Mouse (Mus musculus) c-Kit-positive CD71-positive TER-119-positive erythroid progenitor cells, embryonic 14.5 days (primary cell): ENCODE measurements around the gene Mpnd.
A peak's percentile ranks its signal among the peaks of the same experiment; 100 is the strongest.
"Not testable (repeated sequence)": the region's sequence is repeated elsewhere in the genome, so short reads cannot be mapped to it uniquely, and the experiment has no call there.

Experiments used
- DNase-seq: peaks from one replicate; pipeline ENCODE4 v3.0.0-alpha.2; 2013; ENCODE audit warnings: low spot score

Gene Mpnd

DNA sequence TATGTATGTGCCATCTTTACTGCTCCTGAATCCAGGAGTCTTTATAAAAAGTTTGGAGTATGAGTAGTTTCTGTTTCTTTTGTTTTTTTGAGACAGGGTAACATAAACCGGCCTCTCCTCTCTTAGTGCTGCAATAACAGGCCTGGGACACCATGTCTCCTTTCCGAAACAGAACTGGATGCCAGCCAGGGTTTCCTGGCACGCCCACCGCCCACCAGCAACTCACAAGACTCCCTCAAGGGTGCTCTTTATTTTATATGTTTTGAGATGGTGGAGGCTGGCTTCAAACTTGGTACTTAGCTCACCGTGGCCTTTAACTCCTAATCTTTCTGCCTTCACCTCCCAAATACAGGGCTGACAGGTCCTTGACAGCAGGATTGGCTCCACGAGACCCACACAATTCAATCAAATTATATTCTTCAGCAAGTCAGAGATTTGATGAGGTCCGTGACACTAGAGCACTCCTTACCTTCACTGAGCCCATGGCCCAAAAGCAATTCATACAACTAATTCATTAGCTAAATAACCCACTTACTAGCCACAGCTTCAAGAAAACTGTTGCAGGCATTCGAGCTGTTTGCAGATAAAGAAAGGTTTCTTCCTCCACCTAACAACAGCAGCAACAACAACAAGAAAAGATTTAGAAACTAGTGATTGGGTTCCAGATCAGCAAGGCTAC lies 33.2 kb downstream of the Mpnd start:
- DNase-seq = no peak

DNA sequence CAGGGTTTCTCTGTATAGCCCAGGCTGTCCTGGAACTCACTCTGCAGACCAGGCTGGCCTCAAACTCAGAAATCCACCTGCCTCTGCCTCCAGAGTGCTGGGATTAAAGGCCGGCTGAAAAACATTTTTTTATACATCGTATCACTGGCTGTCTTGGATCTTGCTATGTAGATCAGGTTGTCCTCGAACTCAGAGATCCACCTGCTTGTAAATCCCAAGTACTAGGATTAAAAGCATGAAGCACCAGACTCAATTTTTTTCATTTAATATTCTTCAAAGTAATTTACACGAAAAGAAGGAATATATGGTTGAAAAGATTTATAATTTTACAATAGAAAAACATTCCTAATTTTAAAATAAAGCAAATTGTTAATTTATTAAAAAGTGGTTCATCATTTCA lies 33.8 kb downstream of the Mpnd start:
- no peak for DNase-seq

DNA sequence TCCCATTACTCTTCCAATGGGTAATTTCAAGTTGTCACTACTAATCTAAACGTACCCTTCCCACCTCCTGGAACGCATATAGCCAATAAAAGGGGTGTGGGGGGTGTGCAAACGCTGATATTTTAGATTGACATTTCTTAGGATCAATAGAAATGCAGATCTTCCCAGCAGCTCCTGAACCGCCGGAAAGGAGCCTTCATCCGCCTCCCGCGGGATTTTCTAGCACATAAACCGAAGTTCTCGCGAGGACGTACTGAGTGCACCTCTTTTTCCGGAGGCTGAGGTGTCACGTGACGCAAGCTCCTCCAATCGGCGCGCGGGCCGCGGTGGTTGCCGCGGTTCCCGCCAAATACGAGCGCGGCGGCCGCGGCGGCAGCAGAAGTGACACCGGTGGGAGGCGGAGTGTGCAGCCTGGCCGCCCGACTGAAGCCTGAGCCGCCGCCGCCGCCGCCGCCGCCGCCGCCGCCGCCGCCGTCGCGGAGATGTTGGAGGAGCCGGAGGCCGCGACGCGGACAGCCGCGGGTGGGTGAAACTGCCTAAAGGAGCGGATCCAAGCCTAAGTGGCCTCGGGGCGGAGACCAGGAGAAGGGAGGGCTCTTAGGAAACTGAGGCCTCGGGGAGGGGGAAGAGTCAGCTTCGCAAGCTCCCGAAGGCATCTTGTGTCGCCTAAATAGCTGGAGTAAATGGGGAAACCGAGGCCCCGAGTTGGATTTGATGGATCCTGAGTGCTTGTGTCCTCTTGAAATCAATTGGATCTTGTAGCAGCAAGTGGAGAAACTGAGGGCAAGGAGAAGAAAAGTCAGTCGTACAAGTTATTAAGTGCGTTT lies 34.7 kb downstream of the Mpnd start, which contains the start of gene Chaf1a:
Chaf1a (plus strand) TSS at position 410 of the 827 bp plus-strand sequence.
- peak; percentile 97 for DNase-seq

DNA sequence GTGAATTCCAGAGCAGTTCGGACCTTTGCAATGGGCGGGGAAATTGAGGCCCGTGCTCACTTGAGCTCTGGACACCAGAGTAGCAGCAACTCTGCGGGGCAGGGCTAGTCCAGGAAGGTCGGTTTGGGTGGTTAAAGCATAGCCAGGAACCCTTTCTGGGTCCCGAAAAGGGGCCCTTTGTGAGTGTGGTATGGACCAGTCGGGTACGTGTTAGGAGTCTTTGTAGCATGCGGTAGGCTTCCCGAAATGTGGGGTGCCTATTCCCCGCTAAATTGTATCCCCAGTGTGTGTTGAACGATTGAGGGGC lies 35.3 kb downstream of the Mpnd start:
- no peak for DNase-seq

DNA sequence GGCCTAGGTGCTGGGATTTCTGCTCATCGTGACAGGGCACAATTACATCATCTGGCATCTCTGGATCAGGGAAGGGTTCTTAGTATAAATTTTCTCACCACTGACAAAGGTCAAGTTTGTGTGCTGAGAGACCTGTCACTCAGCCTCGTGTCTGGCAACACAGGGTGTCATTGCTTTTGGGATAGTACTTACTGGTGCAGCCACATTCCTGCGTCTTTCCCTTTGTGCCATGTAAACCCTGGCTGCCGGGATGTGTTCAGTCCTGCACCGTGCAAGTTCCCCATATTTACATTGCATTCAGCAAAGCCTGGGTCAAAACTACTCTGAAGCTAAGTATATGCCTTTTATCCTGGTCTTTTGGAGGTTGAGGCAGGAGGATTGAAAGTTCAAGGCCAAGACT lies 45.9 kb downstream of the Mpnd start:
- no peak for DNase-seq

DNA sequence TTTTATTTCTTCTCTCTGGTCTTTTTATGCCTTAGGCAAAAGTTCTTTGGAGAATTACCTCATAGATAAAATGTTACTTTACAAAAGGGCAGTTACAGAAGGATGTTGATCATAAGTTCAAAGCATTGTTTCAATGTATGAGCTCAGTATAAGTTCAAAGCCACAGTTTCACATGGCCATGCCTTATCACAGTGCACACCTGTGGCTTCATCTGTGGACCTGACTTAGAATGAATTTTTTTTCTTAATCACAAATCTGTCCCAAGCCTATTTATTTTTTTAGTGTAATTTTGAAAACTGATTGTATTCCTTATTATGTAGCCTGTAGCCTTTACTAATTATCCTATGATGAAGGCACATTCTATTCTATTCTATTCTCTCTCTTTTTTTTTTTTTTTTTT lies 49.4 kb downstream of the Mpnd start:
- no peak for DNase-seq

DNA sequence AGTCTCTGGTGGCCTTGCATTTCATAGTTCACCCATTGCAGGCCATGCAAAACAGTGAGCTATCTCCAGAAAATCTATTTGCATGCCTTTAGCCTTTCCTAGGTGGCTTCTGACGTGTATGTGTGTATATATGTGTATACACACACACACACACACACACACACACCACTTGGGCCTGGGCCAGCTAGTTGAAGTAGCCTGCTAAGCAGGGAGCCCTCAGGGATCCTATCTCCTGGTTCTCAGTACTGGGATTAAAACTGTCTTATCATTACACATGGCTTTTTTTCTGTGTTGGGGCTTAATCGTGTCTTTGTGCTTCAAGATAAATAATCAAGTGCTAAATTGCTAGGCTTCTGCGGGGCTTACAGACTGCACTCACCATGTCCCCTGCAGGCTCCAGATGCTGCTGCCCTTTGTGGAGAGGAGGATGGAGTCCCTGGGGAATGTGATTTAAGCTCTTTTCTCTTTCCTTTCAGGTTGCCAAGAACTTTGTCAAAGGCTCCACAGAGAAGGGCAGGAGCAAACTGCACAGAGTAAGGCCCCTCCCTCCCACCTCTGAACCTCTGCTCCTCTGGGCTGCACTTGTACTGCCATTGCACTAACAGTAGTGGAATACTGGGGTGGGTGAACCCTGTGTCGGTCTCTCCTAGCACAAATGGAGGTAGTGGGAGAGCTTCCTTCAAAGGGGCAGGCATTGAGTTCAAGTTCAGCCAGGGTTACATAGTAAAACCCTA lies 50.6 kb downstream of the Mpnd start:
- DNase-seq = no peak

DNA sequence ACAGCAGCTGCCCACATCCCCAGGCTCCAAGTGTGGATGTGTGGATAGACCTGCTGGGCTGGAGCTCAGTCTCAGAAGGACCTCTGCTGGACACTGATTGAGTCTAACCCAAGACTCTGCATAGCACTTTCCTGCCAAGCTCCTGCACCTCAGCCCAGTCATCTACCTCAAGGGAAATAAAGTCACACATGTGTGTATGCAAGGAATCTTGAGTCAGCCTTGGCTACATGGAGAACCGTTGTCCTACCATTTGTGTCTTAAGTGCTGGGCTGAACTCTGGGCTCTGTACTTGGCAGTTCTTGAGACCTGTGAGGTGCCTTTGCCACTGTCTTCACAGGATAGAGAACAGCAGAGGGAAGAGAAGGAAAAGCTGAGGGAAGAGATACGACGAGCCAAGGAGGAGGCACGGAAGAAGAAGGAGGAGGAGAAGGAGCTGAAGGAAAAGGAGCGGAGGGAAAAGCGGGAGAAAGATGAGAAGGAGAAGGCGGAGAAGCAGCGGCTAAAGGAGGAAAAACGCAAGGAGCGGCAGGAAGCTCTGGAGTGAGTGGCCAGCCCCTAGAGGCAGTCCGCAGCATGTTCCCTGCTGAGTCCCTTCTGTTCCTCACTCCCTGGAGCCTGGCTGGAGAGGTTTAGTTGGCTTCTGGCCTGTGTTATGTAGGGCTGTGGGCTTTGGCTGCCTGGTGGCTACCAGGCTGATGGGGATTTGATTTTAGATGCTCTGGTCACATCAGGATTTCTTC lies 52.0 kb downstream of the Mpnd start:
- DNase-seq = no peak

DNA sequence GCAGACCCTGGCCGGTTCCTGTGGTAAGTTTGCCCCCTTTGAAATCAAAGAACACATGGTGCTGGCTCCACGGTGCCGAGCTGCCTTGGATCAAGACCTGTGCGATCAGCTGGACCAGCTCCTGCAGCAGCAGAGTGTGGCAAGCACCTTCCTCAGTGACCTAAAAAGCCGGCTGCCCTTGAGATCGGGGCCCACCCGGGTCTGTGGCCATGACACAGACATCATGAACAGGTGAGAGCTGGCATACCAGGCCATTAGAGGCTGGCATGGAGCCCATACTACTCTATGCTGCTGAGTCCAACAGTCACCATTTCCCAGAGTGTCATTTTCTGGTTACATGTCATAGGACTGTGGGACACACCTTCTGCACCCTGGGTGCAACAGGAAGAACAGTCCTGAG lies 56.6 kb downstream of the Mpnd start:
- no peak for DNase-seq

DNA sequence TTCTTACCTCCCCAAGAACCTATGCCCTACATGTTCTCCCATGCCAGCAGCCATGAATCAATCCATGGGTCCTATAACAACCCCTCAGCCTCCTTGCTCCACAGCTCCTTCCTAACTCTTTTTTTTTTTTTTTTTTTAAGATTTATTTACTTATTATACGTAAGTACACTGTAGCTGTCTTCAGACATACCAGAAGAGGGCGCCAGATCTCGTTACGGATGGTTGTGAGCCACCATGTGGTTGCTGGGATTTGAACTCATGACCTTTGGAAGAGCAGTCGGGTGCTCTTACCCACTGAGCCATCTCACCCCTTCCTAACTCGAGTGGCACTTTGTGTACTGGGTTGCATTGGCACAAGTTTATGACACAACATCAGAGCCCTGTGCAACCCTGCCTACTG lies 60.2 kb downstream of the Mpnd start:
- not testable (repeated sequence) for DNase-seq
